Mouse (Mus musculus): ENCODE results near the gene Pop4.
"Not testable (repeated sequence)": the region's sequence is repeated elsewhere in the genome, so short reads cannot be mapped to it uniquely, and the experiment has no call there.

Gene Pop4

DNA sequence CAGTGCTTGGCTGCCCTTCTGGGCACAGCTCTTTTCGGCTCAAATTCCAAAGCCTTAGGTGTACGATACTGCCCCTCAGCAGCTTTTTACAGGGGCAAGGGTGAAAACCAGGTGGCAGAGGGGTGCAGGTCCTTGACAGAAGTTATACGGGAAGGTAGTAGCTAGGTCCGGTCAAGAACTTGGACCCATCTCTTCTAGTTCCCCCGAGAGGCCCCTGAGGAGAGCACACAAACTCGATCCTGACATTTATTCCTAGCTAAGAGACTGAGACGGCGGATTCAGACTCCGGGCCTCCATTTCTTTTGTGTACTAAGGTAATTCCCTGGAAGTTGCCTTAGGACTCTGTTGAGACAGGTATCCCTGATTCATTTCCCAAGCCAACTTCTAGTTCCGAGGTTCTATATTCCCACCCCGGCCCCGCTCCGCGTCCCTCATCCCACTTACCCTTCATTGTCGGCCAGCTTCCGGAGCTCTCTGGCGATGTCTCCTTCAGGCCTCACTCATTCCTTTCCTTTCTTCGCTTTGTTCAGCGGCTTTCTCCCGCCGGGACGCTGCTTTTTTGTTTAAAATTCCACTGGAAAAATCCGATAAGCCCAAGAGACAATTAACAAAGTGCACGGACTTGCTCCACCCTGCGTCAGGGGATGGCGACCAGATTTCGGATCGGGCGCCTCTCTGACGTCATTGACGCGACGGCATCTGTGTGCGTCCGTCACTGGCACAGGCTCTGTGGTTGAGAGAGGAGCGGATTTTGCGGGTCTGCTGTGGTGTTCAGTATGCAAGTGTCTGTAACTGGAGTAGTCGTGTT, at the start of gene Pop4:
Gene Pop4, minus strand, starts transcription at position 721 of the 808 bp plus-strand sequence.
- DNase-seq: peak; percentile 92 to 94

DNA sequence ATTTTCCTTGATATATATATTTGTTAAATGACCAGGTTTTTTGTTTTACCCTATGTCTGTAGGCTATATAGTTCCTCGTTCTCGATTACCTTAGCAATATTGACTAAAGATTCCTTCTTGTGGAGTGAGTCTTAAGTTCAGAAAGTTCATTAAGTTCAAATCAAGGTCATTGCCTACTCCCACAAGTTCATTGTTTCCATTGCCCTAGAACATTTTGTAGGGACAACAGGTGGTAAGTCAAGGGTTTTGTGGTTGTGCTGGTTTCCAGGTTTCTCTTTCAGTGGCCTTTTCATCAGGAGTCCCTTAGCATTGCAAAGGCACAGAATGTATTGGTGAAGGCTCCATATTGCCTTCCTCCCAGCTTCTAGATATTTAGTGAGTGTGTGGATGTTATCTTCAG, 49.4 kb upstream of the Pop4 start:
- DNase-seq: no peak

DNA sequence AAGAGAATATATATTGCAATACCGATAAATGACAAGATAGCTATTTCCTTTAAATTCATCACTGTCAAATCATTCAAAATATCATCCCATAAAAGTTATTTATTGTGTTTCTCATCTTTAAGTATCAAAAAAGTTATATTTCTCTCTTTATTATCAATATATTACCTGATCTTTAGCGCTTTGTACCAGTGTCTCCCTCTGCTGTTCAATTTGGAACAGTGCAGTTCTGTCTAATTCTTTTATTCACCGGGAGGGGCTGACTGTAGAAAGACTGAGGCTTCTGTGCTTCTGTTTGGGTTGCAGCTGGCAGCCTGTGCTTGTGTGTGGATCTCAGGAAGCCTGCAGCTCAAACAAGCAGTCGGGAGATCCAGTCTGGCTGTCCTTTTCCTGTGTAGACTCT, 11.0 kb upstream of the Pop4 start:
- not testable (repeated sequence) for DNase-seq

- no peak for DNase-seq
Measured at GRCm38 (mm10) chr7:38272551-38272950, 1.3 kb upstream of the Pop4 start.

GRCm38 (mm10) chr7:38271859-38272258, 636 bp upstream of the Pop4 start:
- no peak for DNase-seq

GRCm38 (mm10) chr7:38271511-38271811, 238 bp upstream of the Pop4 start:
- DNase-seq: no peak

DNA sequence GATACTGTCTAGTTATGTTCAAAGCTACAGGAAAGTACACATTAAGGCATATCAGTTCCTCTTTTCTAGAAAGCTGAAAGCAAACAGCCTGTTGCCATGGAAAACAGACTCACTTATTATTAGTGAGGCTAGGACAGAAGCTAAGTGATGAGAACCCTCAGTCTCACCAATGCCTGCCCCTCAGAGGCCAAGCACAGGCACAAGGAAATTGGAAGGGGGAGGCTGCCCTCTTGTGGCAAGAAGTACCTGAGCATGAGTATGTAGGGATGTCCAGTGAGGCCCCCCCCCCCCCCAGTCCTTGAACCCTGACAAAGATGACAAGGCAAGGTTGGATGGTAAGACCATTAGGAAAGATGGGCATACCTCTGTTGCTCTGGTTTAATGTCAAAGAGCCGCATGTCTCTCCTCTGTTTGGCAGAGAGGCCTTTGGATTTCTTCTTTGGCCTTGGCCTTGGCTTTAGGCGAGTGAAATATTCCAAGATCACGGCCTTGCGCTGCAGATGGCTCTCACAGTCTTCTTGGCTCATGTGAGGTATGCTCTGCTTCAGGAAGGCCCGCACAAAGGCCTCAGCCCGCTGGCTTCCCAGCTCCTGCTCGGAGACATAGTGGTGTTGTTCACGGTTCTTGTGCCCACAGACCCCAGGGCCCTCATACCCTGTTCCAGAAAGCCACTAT, 4.1 kb downstream of the Pop4 start:
- peak; percentile 71 for DNase-seq

DNA sequence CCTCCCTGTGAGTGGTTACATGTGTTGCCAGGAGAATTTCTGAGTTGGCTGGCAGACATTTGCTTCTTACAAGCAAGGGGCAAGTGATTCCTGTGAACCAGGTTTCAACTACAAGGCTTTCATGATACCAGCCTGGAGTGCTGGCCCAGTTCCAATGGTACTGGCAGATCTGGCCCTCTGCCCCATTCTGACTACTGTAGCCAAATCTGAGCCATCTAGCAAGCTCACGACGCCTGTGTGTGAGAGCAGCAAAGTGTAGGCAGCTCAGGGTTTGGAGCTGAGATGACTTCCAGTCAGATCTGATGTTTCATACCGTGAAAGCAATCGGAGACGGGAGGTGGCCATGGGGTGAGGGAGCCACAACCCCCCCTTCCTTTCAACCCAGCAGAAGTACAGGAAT, 8.8 kb downstream of the Pop4 start:
- DNase-seq: peak in 1 of 2 experiments; percentile 39

- no peak for DNase-seq
Measured at GRCm38 (mm10) chr7:38259631-38260030, 11.6 kb downstream of the Pop4 start.

- DNase-seq: peak in 1 of 2 experiments; percentile 15
Measured at GRCm38 (mm10) chr7:38253441-38253840, 17.8 kb downstream of the Pop4 start.

DNA sequence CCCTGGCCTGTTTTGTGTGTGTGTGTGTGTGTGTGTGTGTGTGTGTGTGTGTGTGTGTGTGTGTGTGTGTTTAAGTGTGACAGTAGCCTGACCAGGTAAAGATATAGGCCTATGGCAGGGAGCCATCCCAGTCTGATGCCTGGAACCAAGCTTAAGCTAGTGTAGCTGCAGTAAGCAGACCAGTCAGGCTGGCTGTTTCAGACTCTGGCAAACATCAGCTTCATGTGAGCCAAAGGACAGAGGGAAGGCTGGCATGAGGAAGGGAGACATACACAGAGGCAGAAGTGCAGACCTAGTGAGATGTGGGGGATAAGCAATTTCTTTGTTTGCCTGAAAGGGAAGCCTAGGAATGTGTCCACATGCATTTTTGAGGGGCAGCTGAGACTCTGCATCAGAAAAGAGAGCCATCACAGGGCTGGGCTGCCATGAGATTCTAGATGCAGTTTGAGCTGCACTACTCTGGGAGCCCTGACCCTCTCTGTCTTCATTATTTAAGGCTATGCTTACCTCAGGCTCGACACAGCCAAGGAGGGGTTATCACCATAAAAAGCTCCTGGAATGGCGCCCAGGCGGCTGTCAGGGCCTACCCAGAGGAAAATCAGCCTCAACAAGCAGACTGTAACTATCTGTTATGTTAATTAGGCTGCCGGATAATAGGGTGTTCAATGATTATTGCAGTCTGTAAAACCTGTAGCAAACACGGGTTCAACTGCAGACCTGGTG, 19.6 kb downstream of the Pop4 start:
- peak; percentile 43 to 46 for DNase-seq

- peak in 1 of 2 experiments; percentile 8 for DNase-seq
Measured at GRCm38 (mm10) chr7:38242417-38242816, 28.8 kb downstream of the Pop4 start.

- DNase-seq: peak in 1 of 2 experiments; percentile 1
Measured at GRCm38 (mm10) chr7:38237140-38237539, 34.1 kb downstream of the Pop4 start.

DNA sequence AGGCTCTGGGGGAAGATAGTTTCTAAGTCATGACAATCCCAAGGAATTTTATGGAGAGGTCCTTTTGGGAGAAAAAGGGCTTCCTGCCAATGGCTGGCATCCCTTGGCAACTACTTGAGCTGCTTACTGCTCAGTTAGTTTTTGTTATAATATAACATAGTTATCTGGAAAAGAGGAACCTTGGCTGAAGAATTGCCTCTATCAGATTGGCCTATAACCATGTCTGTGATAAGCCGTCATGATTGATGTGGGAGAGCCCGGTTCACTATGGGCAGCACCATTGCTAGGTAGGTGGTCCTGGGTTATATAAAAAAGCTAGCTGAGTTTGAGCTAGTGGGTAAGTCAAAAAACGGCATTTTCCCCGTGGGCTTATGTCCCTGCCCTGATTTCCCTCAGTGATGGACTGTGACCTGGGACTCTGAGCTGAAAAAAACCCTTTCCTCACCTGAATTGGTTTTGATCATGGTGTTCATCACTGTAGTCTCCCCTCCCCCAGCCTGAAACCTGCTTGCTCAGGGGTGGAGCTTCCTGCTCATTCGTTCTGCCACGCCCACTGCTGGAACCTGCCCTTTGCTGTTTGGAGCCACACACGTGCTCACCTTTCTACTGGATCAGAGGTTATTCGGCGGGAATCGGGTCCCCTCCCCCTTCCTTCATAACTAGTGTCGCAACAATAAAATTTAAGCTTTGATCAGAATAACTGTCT, 34.7 kb downstream of the Pop4 start:
- peak; percentile 29 to 61 for DNase-seq

- DNase-seq: peak; percentile 33 to 67
Measured at GRCm38 (mm10) chr7:38230285-38230684, 40.9 kb downstream of the Pop4 start.

GRCm38 (mm10) chr7:38228329-38228728, 42.9 kb downstream of the Pop4 start:
- DNase-seq: no peak

- DNase-seq: peak; percentile 98
Measured at GRCm38 (mm10) chr7:38227900-38228298, 43.3 kb downstream of the Pop4 start, which contains the start of gene Plekhf1. Gene Plekhf1, minus strand, starts transcription at chr7:38228016.

- DNase-seq: peak; percentile 79 to 91
Measured at GRCm38 (mm10) chr7:38227181-38227899, 43.9 kb downstream of the Pop4 start.

DNA sequence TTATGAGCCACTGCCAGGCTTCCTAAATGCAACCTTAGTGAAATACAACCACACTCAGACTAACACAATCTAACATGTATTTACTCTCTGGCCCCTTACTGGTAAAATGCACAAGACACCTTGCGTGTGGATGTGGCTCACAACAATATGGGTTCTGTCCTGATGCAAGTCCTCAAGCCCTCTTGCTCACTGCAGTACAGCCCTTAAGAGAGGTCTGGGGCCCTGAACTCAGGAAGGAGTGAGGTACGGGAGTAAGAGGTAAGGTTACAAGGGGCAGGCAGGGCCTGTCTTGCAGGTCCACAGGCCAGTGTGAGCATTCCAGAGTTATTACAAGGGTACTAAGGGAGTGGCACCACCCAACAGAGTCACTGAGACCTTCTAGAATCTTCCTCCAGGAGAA, 45.0 kb downstream of the Pop4 start:
- no peak for DNase-seq

DNA sequence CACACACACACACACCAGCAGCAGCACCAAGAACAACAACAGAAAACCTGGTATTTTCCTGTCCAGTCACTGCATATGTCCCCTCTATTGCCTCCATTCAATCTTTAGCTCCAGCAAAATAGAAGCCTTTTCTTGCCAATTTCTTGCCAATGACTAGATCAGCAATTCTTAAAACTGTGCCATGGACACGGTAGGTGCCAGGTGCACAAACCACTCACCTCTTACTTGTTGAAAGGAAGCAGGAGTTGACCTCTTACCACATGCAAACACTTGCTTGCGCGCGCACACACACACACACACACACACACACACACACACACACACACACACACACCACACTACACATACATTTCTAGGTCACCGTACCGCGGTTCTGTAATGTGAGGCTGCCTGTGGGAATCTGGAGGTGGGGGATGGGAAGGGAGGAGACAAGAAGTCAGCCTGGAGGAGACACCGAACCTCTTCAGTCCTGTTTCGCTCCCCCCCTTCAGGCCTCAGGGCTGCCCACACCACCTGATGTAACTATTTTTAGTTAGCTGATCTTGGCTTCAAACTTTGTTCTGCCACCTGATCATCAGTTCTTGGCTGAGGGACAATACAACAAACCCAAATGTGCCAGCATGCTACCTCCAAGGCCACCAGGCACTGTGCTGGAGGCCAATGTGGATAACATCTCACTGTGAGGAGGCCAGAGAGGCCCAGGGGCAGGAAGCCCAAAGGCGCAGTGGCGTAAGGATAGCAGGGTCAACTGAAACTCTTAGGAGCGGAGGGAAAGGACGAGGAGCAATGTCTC, 46.5 kb downstream of the Pop4 start:
- DNase-seq: peak; percentile 52 to 81

DNA sequence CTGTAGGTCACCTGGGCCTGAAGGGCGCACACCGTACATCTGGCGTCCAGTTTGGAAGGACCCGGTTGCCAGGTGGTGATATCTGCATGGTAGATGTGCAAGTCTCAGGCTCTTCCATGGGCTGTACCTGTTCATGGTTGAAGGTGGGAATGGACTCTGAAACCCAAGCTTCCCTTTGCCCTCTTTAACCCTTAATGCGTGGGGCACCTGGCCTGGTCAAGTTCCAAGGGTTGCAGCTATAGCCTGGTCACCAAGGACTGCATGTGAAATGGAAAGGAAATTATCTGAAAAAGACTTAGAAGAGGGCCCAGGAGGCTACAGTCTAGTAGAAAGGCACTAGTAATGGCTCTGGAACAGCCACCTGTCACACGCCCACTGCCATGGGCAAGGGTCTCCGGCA, 50.4 kb downstream of the Pop4 start:
- peak in 1 of 2 experiments; percentile 70 for DNase-seq

Measured in kidney, postnatal 25 days (tissue).